Mouse (Mus musculus) embryonic facial prominence, embryonic 10.5 days (tissue): ENCODE data around the gene Rnf150. TPM values are rescaled to one million over a fixed set of nuclear protein-coding genes. Genes with fewer than 3 reads are reported as not detected.
A peak's percentile ranks its signal among the peaks of the same experiment; 100 is the strongest.

Experiments
- DNase-seq: peaks from one replicate; pipeline ENCODE4 v3.0.0-alpha.2; 2017; ENCODE audit warnings: low spot score
- H3K27ac ChIP-seq: fragments of 300-500 bp; sonication (generic); replicated peaks from 2 replicates; pipeline ENCODE4 v1.5.1; 2016; ENCODE audit warnings: mild to moderate bottlenecking
- H3K27me3 ChIP-seq: fragments of 300-500 bp; sonication (generic); replicated peaks from 2 replicates; pipeline ENCODE4 v1.6.1; 2016; ENCODE audit warnings: low read depth, mild to moderate bottlenecking; ENCODE audit not compliant: poor library complexity, severe bottlenecking
- H3K36me3 ChIP-seq: fragments of 300-500 bp; sonication (generic); replicated peaks from 2 replicates; pipeline ENCODE4 v1.6.1; 2016; ENCODE audit warnings: mild to moderate bottlenecking, moderate library complexity
- H3K4me1 ChIP-seq: fragments of 300-500 bp; sonication (generic); 2 replicates; pipeline ENCODE4 v1.6.1; 2016
- H3K4me3 ChIP-seq: fragments of 300-500 bp; sonication (generic); 2 replicates; pipeline ENCODE4 v1.5.1; 2016; ENCODE audit warnings: mild to moderate bottlenecking, moderate library complexity
- H3K9me3 ChIP-seq: fragments of 300-500 bp; sonication (generic); 2 replicates; pipeline ENCODE4 v1.6.1; 2016; ENCODE audit warnings: mild to moderate bottlenecking
- WGBS: fragments of 180-500 bp; shearing (Covaris S2); methylation state at CpG from one replicate; pipeline ENCODE4 v1.1.7; 2016; 5-methylcytosine and 5-hydroxymethylcytosine counted together
- polyA plus RNA-seq: library from polyadenylated mRNA; unstranded; fragments of >200 nt; fragmentation: Nextera tagmentation; extraction: Ambion mirVana; gene quantifications from 2 replicates; pipeline ENCODE4 v1.2.1, GENCODE M21; 2016

Rnf150 gene
- polyA plus RNA-seq, 1 experiment from 2014 or later, result 2.5 TPM

- 92% methylated on average over 7 of the region's 7 CpGs for WGBS
- no peak for DNase-seq
- H3K4me1 ChIP-seq, result no peaks in the 10 kb centered on the region
- no peak overlapping the region for H3K27ac ChIP-seq
- no peaks in the 10 kb centered on the region for H3K9me3 ChIP-seq
- H3K36me3 ChIP-seq, result peaks cover 11% of the 10 kb centered on the region
- no peaks in the 10 kb centered on the region for H3K27me3 ChIP-seq
- H3K4me3 ChIP-seq, result no peak overlapping the region
These were observed 140.0 kb downstream of the Rnf150 start for GRCm38 (mm10) chr8:83003187-83003586.

- DNase-seq, result no peak
- no peak overlapping the region for H3K27ac ChIP-seq
- no peaks in the 10 kb centered on the region for H3K27me3 ChIP-seq
- H3K36me3 ChIP-seq, result peaks cover 11% of the 10 kb centered on the region
- 90% methylated on average over 5 of the region's 5 CpGs for WGBS
- no peak overlapping the region for H3K4me3 ChIP-seq
- H3K4me1 ChIP-seq, result 0 out of 2 replicates have a peak, but pooled peaks cover 3% of the 10 kb centered on the region
- no peaks in the 10 kb centered on the region for H3K9me3 ChIP-seq
These were observed 146.3 kb downstream of the Rnf150 start for GRCm38 (mm10) chr8:83009481-83009880.

GRCm38 (mm10) chr8:83011286-83011685 lies 148.1 kb downstream of the Rnf150 start:
- DNase-seq, result no peak
- H3K4me3 ChIP-seq, result no peak overlapping the region
- 0 out of 2 replicates have a peak, but pooled peaks cover 3% of the 10 kb centered on the region for H3K4me1 ChIP-seq
- WGBS, result 72% methylated on average over 2 of the region's 2 CpGs
- H3K9me3 ChIP-seq, result no peaks in the 10 kb centered on the region
- no peaks in the 10 kb centered on the region for H3K27me3 ChIP-seq
- peaks cover 8% of the 10 kb centered on the region for H3K36me3 ChIP-seq
- H3K27ac ChIP-seq, result no peak overlapping the region

- 63% methylated on average over 5 of the region's 5 CpGs for WGBS
- no peak for DNase-seq
- no peaks in the 10 kb centered on the region for H3K27me3 ChIP-seq
These were observed 148.6 kb downstream of the Rnf150 start for GRCm38 (mm10) chr8:83011758-83012157.

GRCm38 (mm10) chr8:83028211-83028610 lies 165.1 kb downstream of the Rnf150 start:
- no peaks in the 10 kb centered on the region for H3K4me1 ChIP-seq
- 62% methylated on average over 2 of the region's 2 CpGs for WGBS
- no peaks in the 10 kb centered on the region for H3K9me3 ChIP-seq
- no peak overlapping the region for H3K4me3 ChIP-seq
- H3K36me3 ChIP-seq, result no peaks in the 10 kb centered on the region
- DNase-seq, result no peak
- H3K27ac ChIP-seq, result no peak overlapping the region
- no peaks in the 10 kb centered on the region for H3K27me3 ChIP-seq

More at GRCm38 (mm10) chr8:83011758-83012157, 148.6 kb downstream of the Rnf150 start:
- no peaks in the 10 kb centered on the region for H3K9me3 ChIP-seq
- H3K27ac ChIP-seq, result no peak overlapping the region
- H3K4me1 ChIP-seq, result 0 out of 2 replicates have a peak, but pooled peaks cover 3% of the 10 kb centered on the region
- no peak overlapping the region for H3K4me3 ChIP-seq
- H3K36me3 ChIP-seq, result peaks cover 4% of the 10 kb centered on the region; the same call in 1 of the 2 replicates

GRCm38 (mm10) chr8:83032800-83033199 lies 169.6 kb downstream of the Rnf150 start:
- Histone ChIP-seq H3K4me1 (no peaks in the 10 kb centered on the region; the same call in 1 of the 2 replicates), H3K27me3 (no peaks in the 10 kb centered on the region), H3K4me3 (no peak overlapping the region), H3K36me3 (peaks cover 16% of the 10 kb centered on the region), H3K9me3 (no peaks in the 10 kb centered on the region), H3K27ac (no peak overlapping the region)
- DNase-seq, result no peak
- WGBS, result 72% methylated on average over 6 of the region's 7 CpGs

- Histone ChIP-seq H3K27ac (no peak overlapping the region), H3K9me3 (no peaks in the 10 kb centered on the region), H3K4me1 (no peaks in the 10 kb centered on the region; the same call in 1 of the 2 replicates), H3K4me3 (no peak overlapping the region), H3K36me3 (peaks cover 16% of the 10 kb centered on the region), H3K27me3 (no peaks in the 10 kb centered on the region)
- no peak for DNase-seq
- WGBS, result 93% methylated on average over 5 of the region's 5 CpGs
These were observed 172.0 kb downstream of the Rnf150 start for GRCm38 (mm10) chr8:83035141-83035540.

- no peak for DNase-seq
- Histone ChIP-seq H3K4me1 (no peaks in the 10 kb centered on the region; the same call in 1 of the 2 replicates), H3K27me3 (no peaks in the 10 kb centered on the region), H3K27ac (peak overlapping the region; percentile 48), H3K4me3 (no peak overlapping the region), H3K36me3 (peaks cover 16% of the 10 kb centered on the region), H3K9me3 (no peaks in the 10 kb centered on the region)
- WGBS, result 74% methylated on average over 3 of the region's 3 CpGs
These were observed 173.5 kb downstream of the Rnf150 start for GRCm38 (mm10) chr8:83036521-83037166.

GRCm38 (mm10) chr8:83037321-83037720 lies 174.2 kb downstream of the Rnf150 start:
- DNase-seq, result no peak
- peaks cover 16% of the 10 kb centered on the region for H3K36me3 ChIP-seq
- no peaks in the 10 kb centered on the region; the same call in 1 of the 2 replicates for H3K4me1 ChIP-seq
- H3K4me3 ChIP-seq, result no peak overlapping the region
- H3K9me3 ChIP-seq, result no peaks in the 10 kb centered on the region
- H3K27ac ChIP-seq, result no peak overlapping the region
- no peaks in the 10 kb centered on the region for H3K27me3 ChIP-seq
- WGBS, result 86% methylated on average over 1 of the region's 1 CpGs

- Histone ChIP-seq H3K9me3 (no peaks in the 10 kb centered on the region), H3K4me1 (no peaks in the 10 kb centered on the region; the same call in 1 of the 2 replicates), H3K27me3 (no peaks in the 10 kb centered on the region), H3K4me3 (no peak overlapping the region), H3K27ac (no peak overlapping the region), H3K36me3 (peaks cover 19% of the 10 kb centered on the region)
- DNase-seq, result no peak
- 91% methylated on average over 10 of the region's 10 CpGs for WGBS
These were observed 175.4 kb downstream of the Rnf150 start for GRCm38 (mm10) chr8:83038575-83038974.

- WGBS, result 84% methylated on average over 4 of the region's 4 CpGs
- no peaks in the 10 kb centered on the region for H3K27me3 ChIP-seq
- no peaks in the 10 kb centered on the region for H3K9me3 ChIP-seq
- peaks cover 8% of the 10 kb centered on the region for H3K4me1 ChIP-seq
- H3K27ac ChIP-seq, result no peak overlapping the region
- no peak overlapping the region for H3K4me3 ChIP-seq
- DNase-seq, result no peak
- H3K36me3 ChIP-seq, result peaks cover 13% of the 10 kb centered on the region
These were observed 178.3 kb downstream of the Rnf150 start for GRCm38 (mm10) chr8:83041440-83041839.

- H3K4me1 ChIP-seq, result peaks cover 47% of the 10 kb centered on the region
- H3K9me3 ChIP-seq, result no peaks in the 10 kb centered on the region
- H3K27me3 ChIP-seq, result no peaks in the 10 kb centered on the region
- H3K4me3 ChIP-seq, result no peak overlapping the region
- H3K27ac ChIP-seq, result no peak overlapping the region; the same call in 1 of the 2 replicates
- no peak for DNase-seq
- H3K36me3 ChIP-seq, result peaks cover 3% of the 10 kb centered on the region; the same call in 1 of the 2 replicates
- WGBS, result 89% methylated on average over 9 of the region's 9 CpGs
These were observed 183.8 kb downstream of the Rnf150 start for GRCm38 (mm10) chr8:83046912-83047311.

GRCm38 (mm10) chr8:83048527-83048926 lies 185.4 kb downstream of the Rnf150 start:
- DNase-seq, result no peak
- H3K4me1 ChIP-seq, result peaks cover 47% of the 10 kb centered on the region
- no peaks in the 10 kb centered on the region for H3K9me3 ChIP-seq
- no peak overlapping the region for H3K4me3 ChIP-seq
- H3K36me3 ChIP-seq, result no peaks in the 10 kb centered on the region
- WGBS, result 52% methylated on average over 6 of the region's 6 CpGs
- peak overlapping the region; percentile 76 for H3K27ac ChIP-seq
- H3K27me3 ChIP-seq, result no peaks in the 10 kb centered on the region
